Mouse (Mus musculus) lung, postnatal 25 days (tissue): ENCODE data around the gene Slc35f3.

Experiments used
- DNase-seq: peaks from one replicate; pipeline ENCODE4 v3.0.0; 2022; ENCODE audit warnings: low spot score

Slc35f3 gene

GRCm38 (mm10) chr8:126420834-126421233 is 122.5 kb downstream of the Slc35f3 start:
- no peak for DNase-seq

- peak; percentile 98 for DNase-seq
Measured at GRCm38 (mm10) chr8:126422174-126422919, 124.0 kb downstream of the Slc35f3 start, which contains the start of gene Coa6. Gene Coa6, plus strand, starts transcription at chr8:126422515.

GRCm38 (mm10) chr8:126422920-126423300 is 124.6 kb downstream of the Slc35f3 start:
- DNase-seq, result peak; percentile 5

GRCm38 (mm10) chr8:126424163-126424562 is 125.8 kb downstream of the Slc35f3 start:
- DNase-seq, result no peak

GRCm38 (mm10) chr8:126424946-126425345 is 126.6 kb downstream of the Slc35f3 start:
- DNase-seq, result no peak

- DNase-seq, result no peak
Measured at GRCm38 (mm10) chr8:126429635-126430034, 131.3 kb downstream of the Slc35f3 start.

- no peak for DNase-seq
Measured at GRCm38 (mm10) chr8:126433827-126434226, 135.5 kb downstream of the Slc35f3 start.

GRCm38 (mm10) chr8:126438937-126439336 is 140.6 kb downstream of the Slc35f3 start:
- DNase-seq, result no peak
